Mouse (Mus musculus): Measurements from ENCODE around the gene Zfp956.
"Not testable (repeated sequence)": the region's sequence is repeated elsewhere in the genome, so short reads cannot be mapped to it uniquely, and the experiment has no call there.

Zfp956 gene

DNA sequence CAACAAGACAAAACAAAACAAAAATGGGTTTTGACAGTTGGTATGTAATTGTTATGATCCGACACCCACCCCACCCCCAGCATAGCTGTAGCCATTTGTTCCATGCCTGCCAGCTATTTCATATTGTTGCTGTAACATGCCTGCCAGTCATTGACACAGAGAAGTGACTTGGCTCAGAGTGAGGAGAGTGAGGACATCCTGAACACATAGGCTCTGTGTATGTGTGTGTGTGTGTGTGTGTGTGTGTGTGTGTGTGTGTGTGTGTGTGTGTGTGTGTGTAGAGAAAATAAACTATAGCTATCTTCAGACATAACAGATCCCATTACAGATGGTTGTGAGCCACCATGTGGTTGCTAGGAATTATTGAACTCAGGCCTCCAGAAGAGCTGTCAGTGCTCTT, 15.0 kb downstream of the Zfp956 start:
- not testable (repeated sequence) for DNase-seq (ENCODE audit: low spot score in 2 of 2)

- no peak for DNase-seq (ENCODE audit: low spot score in 2 of 2)
Measured at GRCm38 (mm10) chr6:47974599-47974998, 21.4 kb downstream of the Zfp956 start.

DNA sequence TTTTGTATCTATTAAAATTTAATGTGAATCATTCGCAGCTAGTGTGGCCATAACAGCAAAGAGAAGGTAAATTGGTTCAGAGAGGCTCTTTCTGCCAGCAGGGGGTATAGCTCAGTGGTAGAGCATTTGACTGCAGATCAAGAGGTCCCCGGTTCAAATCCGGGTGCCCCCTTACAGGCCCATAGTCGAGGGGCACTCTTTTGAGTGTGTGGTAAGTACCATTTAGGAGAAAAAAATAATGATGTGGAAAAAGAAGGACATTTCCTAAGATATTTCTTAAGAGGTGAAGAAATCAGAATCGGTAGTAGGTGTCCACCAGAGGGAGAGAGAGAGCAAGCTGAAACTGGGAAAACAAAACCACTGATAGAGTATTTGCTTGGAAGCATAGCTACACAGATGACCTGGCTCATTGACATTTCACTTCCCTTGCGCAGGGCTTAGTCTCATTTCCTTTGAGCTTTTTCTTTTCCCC, 25.7 kb downstream of the Zfp956 start:
- peak; percentile 69 to 74 for DNase-seq (ENCODE audit: low spot score in 2 of 2)

- no peak for DNase-seq (ENCODE audit: low spot score in 2 of 2)
Measured at GRCm38 (mm10) chr6:47983936-47984335, 30.7 kb downstream of the Zfp956 start.

DNA sequence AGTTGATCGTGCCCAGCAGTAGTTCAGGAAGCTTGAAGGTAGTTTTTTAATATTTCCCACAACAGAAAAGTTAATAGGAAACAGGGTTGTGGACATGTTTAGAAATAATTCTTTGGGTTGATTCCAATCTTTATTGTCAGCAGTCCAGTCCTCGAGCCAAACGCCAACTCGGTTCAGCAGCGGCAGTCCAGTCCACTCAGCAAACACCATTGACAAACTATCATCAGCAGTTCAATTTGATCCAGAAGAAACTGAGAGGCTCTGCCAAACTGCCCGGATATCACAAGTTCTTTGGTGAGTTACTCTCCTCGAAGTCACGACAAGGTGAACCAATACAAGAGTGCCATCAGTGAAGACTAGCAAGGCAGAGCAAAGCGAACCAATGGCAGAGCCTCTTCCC, 42.5 kb downstream of the Zfp956 start:
- no peak for DNase-seq (ENCODE audit: low spot score in 2 of 2)

GRCm38 (mm10) chr6:48010727-48011126, 57.5 kb downstream of the Zfp956 start:
- no peak for DNase-seq (ENCODE audit: low spot score in 2 of 2)

Measured in right cerebral cortex, postnatal 10 days (tissue).